Mouse (Mus musculus) neural tube, embryonic 10.5 days (tissue): ENCODE measurements around the gene Gm28778.
A peak's percentile ranks its signal among the peaks of the same experiment; 100 is the strongest.
"Not testable (repeated sequence)": the region's sequence is repeated elsewhere in the genome, so short reads cannot be mapped to it uniquely, and the experiment has no call there.

Source experiments
- DNase-seq: peaks from one replicate; pipeline ENCODE4 v3.0.0-alpha.2; 2017; ENCODE audit warnings: low spot score; ENCODE audit errors: extremely low spot score

Gene Gm28778

GRCm38 (mm10) chr1:53296581-53297383 is at the start of gene Gm28778, which contains the start of the genes Pms1 and Ormdl1:
Gene Gm28778, plus strand, starts transcription at chr1:53297111.
Gene Pms1, minus strand, starts transcription at chr1:53297018.
Gene Ormdl1, plus strand, starts transcription at chr1:53297095.
- DNase-seq = peak; percentile 92

- not testable (repeated sequence) for DNase-seq
Observed at GRCm38 (mm10) chr1:53264958-53265612, 31.8 kb upstream of the Gm28778 start.

- DNase-seq = no peak
Observed at GRCm38 (mm10) chr1:53269901-53270300, 27.0 kb upstream of the Gm28778 start.

- no peak for DNase-seq
Observed at GRCm38 (mm10) chr1:53272646-53273045, 24.3 kb upstream of the Gm28778 start.

GRCm38 (mm10) chr1:53291197-53291596 is 5.7 kb upstream of the Gm28778 start:
- no peak for DNase-seq

GRCm38 (mm10) chr1:53300506-53300905 is 3.6 kb downstream of the Gm28778 start:
- DNase-seq = no peak

GRCm38 (mm10) chr1:53312989-53313967 is 16.4 kb downstream of the Gm28778 start, which contains the start of gene Osgepl1:
Gene Osgepl1, plus strand, starts transcription at chr1:53313624.
- peak; percentile 87 for DNase-seq

- no peak for DNase-seq
Observed at GRCm38 (mm10) chr1:53321662-53322344, 24.9 kb downstream of the Gm28778 start.

- no peak for DNase-seq
Observed at GRCm38 (mm10) chr1:53323254-53323653, 26.3 kb downstream of the Gm28778 start.

- no peak for DNase-seq
Observed at GRCm38 (mm10) chr1:53324277-53324676, 27.4 kb downstream of the Gm28778 start.

GRCm38 (mm10) chr1:53324827-53325494 is 28.1 kb downstream of the Gm28778 start:
- no peak for DNase-seq

- DNase-seq = not testable (repeated sequence)
Observed at GRCm38 (mm10) chr1:53333527-53333926, 36.6 kb downstream of the Gm28778 start.

- DNase-seq = no peak
Observed at GRCm38 (mm10) chr1:53335465-53335864, 38.6 kb downstream of the Gm28778 start.

- not testable (repeated sequence) for DNase-seq
Observed at GRCm38 (mm10) chr1:53337403-53337802, 40.5 kb downstream of the Gm28778 start.

- no peak for DNase-seq
Observed at GRCm38 (mm10) chr1:53341071-53341470, 44.2 kb downstream of the Gm28778 start.

GRCm38 (mm10) chr1:53352327-53353261 is 55.7 kb downstream of the Gm28778 start, which contains the start of the genes Asdurf, Gm28551 and Asnsd1:
Gene Asdurf, minus strand, starts transcription at chr1:53352619.
Gene Gm28551, minus strand, starts transcription at chr1:53352667.
Gene Asnsd1, minus strand, starts transcription at chr1:53352752.
- DNase-seq = peak; percentile 96

GRCm38 (mm10) chr1:53358988-53359387 is 62.1 kb downstream of the Gm28778 start:
- no peak for DNase-seq
